Mouse (Mus musculus) bone marrow macrophage, adult 2 months (primary cell): ENCODE data around the gene Plagl2.

Source experiments
- CTCF ChIP-seq: IDR thresholded peaks from 2 replicates; pipeline ENCODE4 v1.5.1; 2012; ENCODE audit warnings: low read depth, mild to moderate bottlenecking, low read length, moderate library complexity
- POLR2A ChIP-seq: IDR thresholded peaks from 2 replicates; pipeline ENCODE4 v1.6.1; 2012; ENCODE audit warnings: mild to moderate bottlenecking, low read depth, low read length, borderline replicate concordance

DNA sequence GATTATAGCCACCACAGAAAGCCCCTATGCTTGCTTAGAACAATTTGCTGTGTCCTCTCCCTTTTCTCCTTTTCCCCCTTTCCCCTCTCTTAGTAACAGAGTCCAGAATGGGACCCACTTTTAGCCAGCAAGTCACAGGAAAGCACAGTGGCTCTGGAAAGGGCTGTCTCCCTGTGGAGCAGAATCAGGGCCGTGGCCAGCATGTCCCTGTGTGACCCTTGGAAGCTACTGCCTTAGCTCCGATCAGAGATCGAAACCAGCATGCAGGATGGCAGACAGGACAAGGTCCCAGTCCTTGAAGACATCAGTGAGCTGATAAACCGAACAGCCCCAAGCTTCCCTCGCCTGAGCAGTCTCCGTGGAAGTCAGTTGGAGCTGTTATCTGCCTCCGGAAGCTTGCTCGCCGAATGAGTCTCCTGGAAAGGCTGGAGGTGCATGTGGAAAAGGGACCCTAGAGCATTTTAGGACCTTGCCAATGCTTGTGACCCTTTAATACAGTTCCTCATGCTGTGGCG is 23.3 kb downstream of the Plagl2 start:
- no peak for TF ChIP-seq CTCF
- no peak for TF ChIP-seq POLR2A
